Mouse (Mus musculus): ENCODE measurements around the gene Actl6b.
"Not testable (repeated sequence)": the region's sequence is repeated elsewhere in the genome, so short reads cannot be mapped to it uniquely, and the experiment has no call there.

Gene Actl6b

GRCm38 (mm10) chr5:137607860-137608653 lies 54.7 kb downstream of the Actl6b start:
- no peak for DNase-seq

- no peak for DNase-seq
Measured at GRCm38 (mm10) chr5:137608654-137609190, 55.4 kb downstream of the Actl6b start.

GRCm38 (mm10) chr5:137609292-137609691 lies 56.0 kb downstream of the Actl6b start:
- DNase-seq: no peak

GRCm38 (mm10) chr5:137610056-137610455 lies 56.7 kb downstream of the Actl6b start:
- DNase-seq: no peak

- DNase-seq: no peak
Measured at GRCm38 (mm10) chr5:137610548-137611244, 57.4 kb downstream of the Actl6b start.

- peak in 1 of 2 experiments; percentile 32 for DNase-seq
Measured at GRCm38 (mm10) chr5:137611245-137611602, 57.9 kb downstream of the Actl6b start.

GRCm38 (mm10) chr5:137613076-137613475 lies 59.8 kb downstream of the Actl6b start:
- DNase-seq: no peak

- no peak for DNase-seq
Measured at GRCm38 (mm10) chr5:137613550-137613949, 60.2 kb downstream of the Actl6b start, which contains the start of gene Pcolce. TSS of gene Pcolce (minus strand) at chr5:137613784.

GRCm38 (mm10) chr5:137614921-137615320 lies 61.6 kb downstream of the Actl6b start:
- not testable (repeated sequence) for DNase-seq

GRCm38 (mm10) chr5:137615347-137615746 lies 62.0 kb downstream of the Actl6b start:
- DNase-seq: no peak
